Mouse (Mus musculus) liver, postnatal 0 days (tissue): Measurements from ENCODE around the gene 6030408B16Rik. TPM values are rescaled to one million over a fixed set of nuclear protein-coding genes. Genes with fewer than 3 reads are reported as not detected.

Source experiments
- ATAC-seq: fragments of 200-750 bp; cut with Nextera tagmentation; 2 replicates; pipeline ENCODE4 v1.8.0; 2017; ENCODE audit warnings: mild to moderate bottlenecking, moderate library complexity
- DNase-seq: peaks from one replicate; pipeline ENCODE4 v3.0.0-alpha.2; 2016
- H3K27ac ChIP-seq: fragments of 300-500 bp; sonication (generic); 2 replicates; pipeline ENCODE4 v1.5.1; 2014; ENCODE audit warnings: antibody characterized with exemption, moderate library complexity, mild to moderate bottlenecking, low read depth
- H3K27me3 ChIP-seq: fragments of 300-500 bp; sonication (generic); 2 replicates; pipeline ENCODE4 v1.6.1; 2014; ENCODE audit warnings: low read length, control low read depth, mixed read lengths; ENCODE audit not compliant: insufficient read depth
- H3K36me3 ChIP-seq: fragments of 300-500 bp; sonication (generic); replicated peaks from 2 replicates; pipeline ENCODE4 v1.6.1; 2014; ENCODE audit warnings: mild to moderate bottlenecking, control low read depth, low read length, moderate library complexity, mixed read lengths; ENCODE audit not compliant: insufficient read depth
- H3K4me1 ChIP-seq: fragments of 300-500 bp; sonication (generic); 2 replicates; pipeline ENCODE4 v1.6.1; 2014; ENCODE audit warnings: antibody characterized with exemption, mild to moderate bottlenecking, control low read depth; ENCODE audit not compliant: insufficient read depth
- H3K4me2 ChIP-seq: fragments of 300-500 bp; sonication (generic); 2 replicates; pipeline ENCODE4 v1.6.1; 2014; ENCODE audit warnings: low read depth, mild to moderate bottlenecking, low read length, moderate library complexity, mixed read lengths
- H3K4me3 ChIP-seq: fragments of 300-500 bp; sonication (generic); 2 replicates; pipeline ENCODE4 v1.5.1; 2014; ENCODE audit warnings: low read depth, low read length
- H3K9ac ChIP-seq: fragments of 300-500 bp; sonication (generic); replicated peaks from 2 replicates; pipeline ENCODE4 v1.6.1; 2014; ENCODE audit warnings: mild to moderate bottlenecking, moderate library complexity
- H3K9me3 ChIP-seq: fragments of 300-500 bp; sonication (generic); 2 replicates; pipeline ENCODE4 v1.6.1; 2016; ENCODE audit warnings: mild to moderate bottlenecking, control low read depth, low read length, mixed read lengths
- CTCF ChIP-seq: sonication (generic); IDR thresholded peaks from 2 replicates; pipeline ENCODE4 v1.5.1; 2016; ENCODE audit warnings: antibody characterized with exemption, low read depth
- EP300 ChIP-seq: IDR thresholded peaks from 2 replicates; pipeline ENCODE4 v1.6.1; 2016; ENCODE audit warnings: antibody characterized with exemption, low read depth, mild to moderate bottlenecking
- WGBS: fragments of 180-500 bp; shearing (Covaris S2); extraction: QIAGEN DNeasy Blood & Tissue Kit; methylation state at CpG from one replicate; pipeline ENCODE4 v1.1.7; 2014; ENCODE audit not compliant: insufficient replicate concordance; 5-methylcytosine and 5-hydroxymethylcytosine counted together
- polyA plus RNA-seq: library from polyadenylated mRNA; unstranded; fragments of >200 nt; fragmentation: Nextera tagmentation; extraction: Ambion mirVana; gene quantifications from 2 replicates; pipeline ENCODE4 v1.2.1, GENCODE M21; 2015

Gene 6030408B16Rik
- 0.36 and 0.45 TPM in 2 replicates for polyA plus RNA-seq

DNA sequence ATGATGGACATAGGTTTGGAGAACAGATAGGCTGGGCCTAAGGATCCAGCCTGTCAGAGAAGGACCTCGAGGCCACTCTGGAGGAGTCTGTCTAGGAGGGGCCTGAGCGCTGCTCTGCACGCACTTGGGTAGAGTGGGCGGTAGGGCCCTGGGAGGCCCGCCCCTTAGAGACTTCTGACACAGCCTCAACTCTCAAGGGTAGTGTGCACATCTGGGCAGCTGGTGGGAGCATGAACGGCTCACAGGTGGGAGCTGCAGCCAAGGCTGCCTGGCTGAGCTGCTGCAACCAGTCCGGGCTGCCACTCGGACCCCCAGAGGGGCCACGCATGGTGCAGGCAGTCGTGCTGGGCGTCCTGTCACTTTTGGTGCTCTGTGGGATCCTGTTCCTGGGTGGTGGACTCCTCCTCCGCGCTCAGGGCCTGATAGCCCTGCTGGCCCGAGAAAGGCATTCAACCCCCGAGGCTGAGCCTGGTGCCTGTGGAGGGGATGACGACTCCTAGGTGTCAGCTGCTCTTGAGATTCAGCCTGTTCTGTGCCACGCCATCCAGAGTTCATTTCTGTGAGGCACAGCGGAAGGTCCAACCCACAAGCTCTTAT, at the start of gene 6030408B16Rik:
Gene 6030408B16Rik, plus strand, starts transcription at position 188 of the 597 bp plus-strand sequence.
- H3K27ac ChIP-seq, result no peak within 1 kb of the TSS
- H3K4me1 ChIP-seq, result no peaks in the 10 kb centered on the region
- no peaks in the 10 kb centered on the region for H3K27me3 ChIP-seq
- ATAC-seq (peak; percentile 40; the same call in 1 of the 2 replicates), DNase-seq (peak; percentile 37)
- H3K36me3 ChIP-seq, result peaks cover 32% of the 10 kb centered on the region
- no peaks in the 10 kb centered on the region for H3K9me3 ChIP-seq
- H3K9ac ChIP-seq, result no peak within 1 kb of the TSS
- no peak within 1 kb of the TSS for H3K4me3 ChIP-seq
- 63% methylated on average over 18 of the region's 18 CpGs for WGBS
- H3K4me2 ChIP-seq, result peak within 1 kb of the TSS; percentile 44
- TF ChIP-seq EP300, result no peak
- no peak for TF ChIP-seq CTCF

DNA sequence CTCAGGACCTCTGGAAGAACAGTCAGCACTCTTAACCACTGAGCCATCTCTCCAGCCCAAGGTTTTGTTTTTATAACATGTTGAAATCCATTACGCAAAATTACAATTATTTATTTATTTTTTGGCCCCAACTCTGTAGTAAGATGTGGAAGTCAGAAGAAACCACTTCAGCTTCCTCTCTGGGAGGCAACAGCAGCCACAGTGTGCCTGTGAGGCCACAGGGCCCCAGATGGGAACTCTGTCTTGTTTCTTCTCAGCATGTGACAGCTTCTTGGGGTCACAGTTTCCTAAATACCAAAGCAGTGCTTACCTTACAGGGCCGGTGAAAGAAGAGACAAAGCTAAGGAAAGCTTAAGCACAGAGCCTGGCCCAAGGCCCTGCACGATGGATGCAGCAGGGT, 49.0 kb upstream of the 6030408B16Rik start:
- H3K4me1 ChIP-seq, result peaks cover 17% of the 10 kb centered on the region
- WGBS, result 34% methylated on average over 3 of the region's 3 CpGs
- ATAC-seq (no peak), DNase-seq (no peak)
- H3K4me2 ChIP-seq, result no peak overlapping the region
- H3K27ac ChIP-seq, result peak overlapping the region; percentile 59
- H3K27me3 ChIP-seq, result peaks cover 2% of the 10 kb centered on the region; the same call in 1 of the 2 replicates
- no peak overlapping the region for H3K9ac ChIP-seq
- no peak overlapping the region for H3K4me3 ChIP-seq
- H3K36me3 ChIP-seq, result no peaks in the 10 kb centered on the region
- no peak for TF ChIP-seq CTCF
- no peak for TF ChIP-seq EP300
- no peaks in the 10 kb centered on the region for H3K9me3 ChIP-seq

DNA sequence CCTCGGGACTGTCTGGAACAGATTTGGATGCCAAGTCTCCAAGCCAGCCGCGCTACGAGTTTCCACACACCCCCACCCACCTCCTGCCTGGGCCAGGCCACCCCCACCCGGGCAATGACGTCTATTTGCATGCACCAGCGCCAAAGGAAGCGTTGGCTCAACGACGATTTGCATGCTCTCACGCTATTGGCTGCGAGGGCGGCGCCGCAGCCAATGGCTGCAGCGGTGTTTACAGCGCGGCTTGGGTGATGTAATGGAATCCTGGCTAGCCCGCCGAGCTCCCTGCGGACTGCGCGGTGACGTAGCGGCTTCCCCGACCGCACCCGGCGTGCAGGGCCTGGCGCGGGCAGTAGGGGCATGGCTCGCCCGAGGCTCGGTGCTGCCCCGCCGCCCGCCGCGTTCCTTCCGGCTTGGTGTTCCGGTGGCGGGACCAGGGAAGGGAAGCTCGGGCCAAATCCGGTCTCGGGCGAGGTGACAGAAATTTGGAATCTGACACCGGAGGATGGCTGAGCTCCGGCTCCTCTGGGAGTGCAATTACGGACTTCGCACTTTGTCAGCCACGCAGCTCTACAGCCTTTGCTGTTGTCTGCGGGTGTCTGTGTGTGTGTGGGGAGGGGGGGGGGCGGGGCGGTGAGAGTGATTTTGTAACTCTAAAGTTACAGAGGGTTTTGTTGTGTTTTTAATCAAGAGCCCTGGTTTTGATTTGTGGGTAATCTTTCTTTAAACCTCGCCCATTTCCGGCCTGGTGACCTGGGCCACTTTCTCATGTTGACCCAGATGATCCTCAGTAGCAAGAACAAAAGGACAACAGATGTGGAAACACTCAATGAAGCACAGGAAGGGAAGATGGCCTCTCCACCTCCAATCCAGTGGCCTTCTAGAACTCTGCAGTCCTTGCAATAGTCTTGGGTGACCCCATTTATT, 46.5 kb upstream of the 6030408B16Rik start:
- DNase-seq (peak; percentile 94), ATAC-seq (peak; percentile 97)
- Histone ChIP-seq H3K36me3 (no peaks in the 10 kb centered on the region), H3K4me1 (peaks cover 13% of the 10 kb centered on the region), H3K9me3 (no peaks in the 10 kb centered on the region), H3K9ac (peak overlapping the region; percentile 57), H3K27me3 (no peaks in the 10 kb centered on the region), H3K4me3 (peak overlapping the region; percentile 17), H3K27ac (peak overlapping the region; percentile 97), H3K4me2 (peak overlapping the region; percentile 66)
- TF ChIP-seq CTCF, result peak; percentile 47
- 0 out of 2 replicates have a peak, but pooled peaks have one; percentile 36 for TF ChIP-seq EP300
- WGBS, result 2% methylated on average over 56 of the region's 56 CpGs

DNA sequence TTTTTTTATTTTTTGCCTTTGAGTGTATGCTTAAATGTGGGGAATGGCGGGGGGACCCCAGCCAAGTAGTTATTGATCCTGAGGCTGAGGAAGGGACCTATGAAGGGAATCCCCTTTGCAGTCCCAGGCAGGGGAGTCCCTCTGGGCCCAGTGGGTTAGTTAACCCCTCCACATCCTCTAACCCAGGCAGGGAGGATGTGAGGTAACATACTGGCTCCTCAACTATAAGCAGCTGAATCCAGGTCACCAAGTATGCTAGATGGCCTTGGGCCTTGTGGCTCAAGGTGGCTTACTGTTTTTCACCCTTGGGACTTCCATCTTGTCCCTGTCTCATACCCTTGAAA, 45.9 kb upstream of the 6030408B16Rik start:
- 65% methylated on average over 1 of the region's 1 CpGs for WGBS
- 0 out of 2 replicates have a peak overlapping the region, but pooled peaks have one; percentile 15 for H3K4me3 ChIP-seq
- ATAC-seq, result no peak

DNA sequence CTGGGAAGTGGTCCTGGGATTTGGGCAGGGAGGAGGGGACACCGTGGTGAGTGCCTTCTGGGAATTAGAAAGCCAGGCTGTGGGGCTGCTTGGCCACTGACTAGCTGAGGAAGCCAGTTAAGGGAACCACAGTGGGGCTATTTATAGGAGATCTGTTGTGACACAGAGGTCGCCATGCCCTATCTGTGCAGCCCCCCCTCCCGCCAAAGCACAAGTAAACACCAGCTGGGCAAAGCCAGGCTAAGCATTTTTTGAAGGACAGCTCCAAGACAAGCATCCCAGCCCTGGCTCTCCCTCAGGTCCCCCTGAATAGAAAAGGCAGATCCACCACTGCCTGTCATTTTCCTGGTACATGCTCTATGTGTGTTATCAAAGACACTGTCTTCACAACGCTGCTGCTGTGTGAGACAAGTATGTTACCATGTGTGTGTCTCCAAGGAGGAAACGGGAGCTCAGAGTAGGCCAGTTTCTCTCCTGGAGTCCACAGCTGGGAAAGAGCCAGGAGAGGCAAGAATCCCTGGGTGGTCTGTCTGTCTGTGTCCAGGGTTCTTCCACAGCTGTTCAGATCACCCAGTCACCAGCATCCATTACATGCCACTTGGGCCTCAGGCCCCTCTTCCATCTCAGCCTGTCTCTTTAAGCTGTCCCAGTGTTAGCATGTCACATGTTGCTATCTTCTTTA, 44.8 kb upstream of the 6030408B16Rik start:
- no peak for DNase-seq
- H3K36me3 ChIP-seq, result no peaks in the 10 kb centered on the region
- H3K4me3 ChIP-seq, result no peak overlapping the region
- peak overlapping the region; percentile 97 for H3K27ac ChIP-seq
- ATAC-seq, result no peak
- no peak overlapping the region for H3K4me2 ChIP-seq
- H3K27me3 ChIP-seq, result no peaks in the 10 kb centered on the region
- H3K4me1 ChIP-seq, result peaks cover 13% of the 10 kb centered on the region
- TF ChIP-seq EP300 (no peak), CTCF (no peak)
- H3K9me3 ChIP-seq, result no peaks in the 10 kb centered on the region
- H3K9ac ChIP-seq, result no peak overlapping the region
- 36% methylated on average over 5 of the region's 5 CpGs for WGBS

More for the DNA sequence above, 45.9 kb upstream of the 6030408B16Rik start:
- TF ChIP-seq CTCF (no peak), EP300 (no peak)
- Histone ChIP-seq H3K36me3 (no peaks in the 10 kb centered on the region), H3K27ac (peak overlapping the region; percentile 97), H3K4me2 (peak overlapping the region; percentile 66), H3K27me3 (no peaks in the 10 kb centered on the region), H3K4me1 (peaks cover 13% of the 10 kb centered on the region), H3K9me3 (no peaks in the 10 kb centered on the region), H3K9ac (peak overlapping the region; percentile 57; the same call in 1 of the 2 replicates)
- DNase-seq, result no peak
